Mouse (Mus musculus) bone marrow macrophage, adult 2 months (primary cell): ENCODE measurements around the gene Tmem233.

ENCODE experiments used
- CTCF ChIP-seq: IDR thresholded peaks from 2 replicates; pipeline ENCODE4 v1.5.1; 2012; ENCODE audit warnings: low read depth, mild to moderate bottlenecking, low read length, moderate library complexity
- POLR2A ChIP-seq: IDR thresholded peaks from 2 replicates; pipeline ENCODE4 v1.6.1; 2012; ENCODE audit warnings: mild to moderate bottlenecking, low read depth, low read length, borderline replicate concordance

DNA sequence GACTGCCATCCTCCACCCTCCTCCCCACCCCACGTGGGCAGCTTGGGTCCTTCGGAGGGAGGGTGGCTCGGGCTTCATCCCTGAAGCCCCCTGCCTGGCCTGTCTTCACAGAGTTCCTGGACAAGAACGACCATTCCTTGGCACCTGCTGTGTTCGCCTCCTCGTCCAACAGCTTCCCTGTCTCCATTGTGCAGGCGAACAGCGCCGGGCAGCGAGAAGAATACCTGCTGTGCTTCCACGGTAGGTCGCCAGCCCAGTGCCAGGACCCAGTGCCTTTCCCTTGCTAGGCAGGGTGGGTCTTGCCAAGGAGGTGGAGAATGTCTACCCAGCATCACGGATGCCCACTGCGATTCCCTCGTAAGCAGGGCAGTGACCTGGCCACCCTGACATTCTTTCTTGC lies 88.9 kb downstream of the Tmem233 start:
- no peak for TF ChIP-seq CTCF
- no peak for TF ChIP-seq POLR2A
